Mouse (Mus musculus): ENCODE data around the gene Ccdc160.

- TF ChIP-seq CTCF (IDR thresholded peaks at IDR 0.05; ENCODE audit: borderline replicate concordance, insufficient read depth, low read length) (peak; percentile 45; the same call in 1 of the 2 replicates), POLR2A (IDR thresholded peaks at IDR 0.05; ENCODE audit: low read depth, low read length) (no peak)
These were observed 15.0 kb upstream of the Ccdc160 start for GRCm38 (mm10) chrX:52775973-52776372.

Data from embryonic fibroblast, embryonic 13.5 days (primary cell).